Mouse (Mus musculus) C2C12 (cell line): ENCODE results near the gene Olfr890.

Experiments
- CTCF ChIP-seq: IDR thresholded peaks from one replicate; pipeline ENCODE4 v1.5.1; 2011; ENCODE audit not compliant: control insufficient read depth, insufficient read depth, insufficient read length
- MAX ChIP-seq: IDR thresholded peaks from one replicate; pipeline ENCODE4 v1.6.1; 2011; ENCODE audit warnings: mild to moderate bottlenecking, control low read depth

DNA sequence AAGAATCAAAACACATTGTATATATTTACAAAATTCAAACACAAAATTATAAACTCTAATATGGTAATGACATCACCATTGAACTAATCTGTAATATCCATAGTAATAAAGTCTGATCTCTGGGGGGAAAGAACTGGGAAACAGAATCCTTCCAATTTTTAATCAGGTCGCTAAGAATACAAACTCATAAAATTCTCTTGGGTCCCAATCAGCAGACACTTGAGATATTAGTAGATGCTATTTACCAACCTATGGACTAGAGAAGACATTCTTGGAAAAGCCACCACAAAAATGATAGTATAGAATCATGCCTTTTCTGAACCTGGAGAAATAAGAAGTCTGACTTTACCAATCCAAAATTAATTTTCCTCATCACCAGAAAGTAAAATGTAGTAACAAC, 34.5 kb upstream of the Olfr890 start, which contains the start of gene Olfr888:
- TF ChIP-seq CTCF (no peak), MAX (no peak)
